Mouse (Mus musculus) ES-E14 (cell line): ENCODE measurements around the gene Rfng. TPM values are rescaled to one million over a fixed set of nuclear protein-coding genes. Genes with fewer than 3 reads are reported as not detected.

Experiments
- DNase-seq: peaks from one replicate; pipeline ENCODE4 v3.0.0-alpha.2; 2013; ENCODE audit warnings: low read depth, low spot score
- H3K27ac ChIP-seq: 2 replicates; pipeline ENCODE4 v1.5.1; 2012; ENCODE audit warnings: low read depth, mild to moderate bottlenecking, low read length, moderate library complexity, mixed read lengths; ENCODE audit not compliant: poor library complexity, insufficient read depth, severe bottlenecking
- H3K36me3 ChIP-seq: 2 replicates; pipeline ENCODE4 v1.6.1; 2012; ENCODE audit warnings: mild to moderate bottlenecking, low read length, moderate library complexity, mixed read lengths; ENCODE audit not compliant: control insufficient read depth, poor library complexity, insufficient read depth, severe bottlenecking
- H3K4me1 ChIP-seq, 2 experiments: fragments of 150-350 bp in 1 of 2; sonication (generic) in 1 of 2; 2 replicates each; pipeline ENCODE4 v1.6.1; 2012; ENCODE audit warnings: low read length in 2 of 2, mild to moderate bottlenecking in 1 of 2, mixed read lengths in 1 of 2; ENCODE audit not compliant: control insufficient read depth in 2 of 2, insufficient read depth in 2 of 2, poor library complexity in 1 of 2
- H3K4me3 ChIP-seq, 2 experiments: fragments of 150-350 bp in 1 of 2; sonication (generic) in 1 of 2; 2 replicates each; pipeline ENCODE4 v1.5.1; 2012; ENCODE audit warnings: low read length in 2 of 2, low read depth in 1 of 2, mild to moderate bottlenecking in 1 of 2, mixed read lengths in 1 of 2; ENCODE audit not compliant: insufficient read depth in 1 of 2, poor library complexity in 1 of 2, severe bottlenecking in 1 of 2
- H3K9ac ChIP-seq: 2 replicates; pipeline ENCODE4 v1.6.1; 2012; ENCODE audit warnings: low read depth, mild to moderate bottlenecking, low read length, mixed read lengths; ENCODE audit not compliant: poor library complexity, insufficient read depth, severe bottlenecking
- H3K9me3 ChIP-seq: fragments of 150-350 bp; sonication (generic); 2 replicates; pipeline ENCODE4 v1.6.1; 2012; ENCODE audit warnings: low read depth, mild to moderate bottlenecking, low read length; ENCODE audit not compliant: control insufficient read depth, insufficient read depth
- CHD2 ChIP-seq: IDR thresholded peaks from 2 replicates; pipeline ENCODE4 v1.6.1; 2014; ENCODE audit warnings: mild to moderate bottlenecking, low read depth, low read length, inconsistent platforms
- HCFC1 ChIP-seq: IDR thresholded peaks from 2 replicates; pipeline ENCODE4 v1.6.1; 2012; ENCODE audit warnings: low read length, inconsistent platforms, borderline replicate concordance; ENCODE audit not compliant: insufficient read depth
- MAFK ChIP-seq: IDR thresholded peaks from 2 replicates; pipeline ENCODE4 v1.6.1; 2014; ENCODE audit warnings: mild to moderate bottlenecking, low read depth, low read length, inconsistent platforms; ENCODE audit not compliant: insufficient read depth
- ZC3H11A ChIP-seq: IDR thresholded peaks from 2 replicates; pipeline ENCODE4 v1.6.1; 2012; ENCODE audit warnings: low read depth, mild to moderate bottlenecking, inconsistent platforms, low read length, borderline replicate concordance
- ZNF384 ChIP-seq: IDR thresholded peaks from 2 replicates; pipeline ENCODE4 v1.6.1; 2012; ENCODE audit warnings: low read depth, low read length, inconsistent platforms
- in situ Hi-C, 2 experiments: fragments of 600-800 bp; cut with MboI; formaldehyde crosslinking; loops; one replicate each; pipeline ENCODE4 v1.15.1; 2025; ENCODE audit warnings: low sequenced_read_pairs in 2 of 2, inconsistent platforms in 1 of 2; ENCODE audit not compliant: unreplicated experiment in 2 of 2
- total RNA-seq: library from RNA; depleted of rRNA; stranded (reverse); fragments of 300-350 nt; gene quantifications from 2 replicates; pipeline ENCODE4 v1.2.3, GENCODE M21; 2012

Gene Rfng
- total RNA-seq, 1 experiment: 18.8 TPM

GRCm38 (mm10) chr11:120761811-120762671 lies 22.0 kb downstream of the Rfng start:
- in situ Hi-C loops: no loop called here
- Histone ChIP-seq H3K4me1 (peaks cover 0 to 13% of the 10 kb centered on the region in 2 experiments; a peak in 1 of 4 replicates), H3K4me3 (no peak overlapping the region), H3K9ac (no peak overlapping the region), H3K9me3 (peaks cover 2% of the 10 kb centered on the region), H3K36me3 (no peaks in the 10 kb centered on the region), H3K27ac (no peak overlapping the region; the same call in 1 of the 2 replicates)
- TF ChIP-seq CHD2 (no peak), ZNF384 (no peak), HCFC1 (no peak), ZC3H11A (no peak), MAFK (no peak)
- DNase-seq: no peak

GRCm38 (mm10) chr11:120760236-120760635 lies 23.8 kb downstream of the Rfng start:
- no peak overlapping the region for H3K4me3 ChIP-seq
- H3K9ac ChIP-seq: no peak overlapping the region
- H3K9me3 ChIP-seq: peaks cover 2% of the 10 kb centered on the region
- in situ Hi-C loops: no loop called here
- DNase-seq: no peak
- no peak overlapping the region for H3K27ac ChIP-seq
- H3K4me1 ChIP-seq: peaks cover 0 to 4% of the 10 kb centered on the region in 2 experiments; a peak in 1 of 4 replicates
- TF ChIP-seq ZNF384 (no peak), HCFC1 (no peak), CHD2 (no peak), MAFK (no peak), ZC3H11A (no peak)
- no peaks in the 10 kb centered on the region for H3K36me3 ChIP-seq

GRCm38 (mm10) chr11:120751606-120752005 lies 32.4 kb downstream of the Rfng start:
- DNase-seq: no peak
- Histone ChIP-seq H3K9me3 (no peaks in the 10 kb centered on the region), H3K36me3 (no peaks in the 10 kb centered on the region), H3K9ac (no peak overlapping the region), H3K4me1 (no peaks in the 10 kb centered on the region), H3K27ac (no peak overlapping the region), H3K4me3 (no peak overlapping the region)
- in situ Hi-C loops: no loop called here
- TF ChIP-seq ZC3H11A (no peak), CHD2 (no peak), HCFC1 (no peak), MAFK (no peak), ZNF384 (no peak)

- TF ChIP-seq HCFC1 (no peak), MAFK (no peak), ZC3H11A (no peak; the same call in 1 of the 2 replicates), ZNF384 (no peak), CHD2 (no peak)
- no peaks in the 10 kb centered on the region for H3K36me3 ChIP-seq
- in situ Hi-C loops: no loop called here
Measured at GRCm38 (mm10) chr11:120749430-120749829, 34.6 kb downstream of the Rfng start.

More at GRCm38 (mm10) chr11:120749430-120749829, 34.6 kb downstream of the Rfng start:
- Histone ChIP-seq H3K27ac (no peak overlapping the region), H3K9ac (no peak overlapping the region), H3K9me3 (no peaks in the 10 kb centered on the region), H3K4me3 (no peak overlapping the region), H3K4me1 (no peaks in the 10 kb centered on the region)
- DNase-seq: peak; percentile 57
